Mouse (Mus musculus): ENCODE data around the gene Iars2. TPM values are rescaled to one million over a fixed set of nuclear protein-coding genes. Genes with fewer than 3 reads are reported as not detected.

Iars2 gene
- total and polyA plus RNA-seq, 3 experiments = 39.9 to 43.9 TPM; not detected in 1

GRCm38 (mm10) chr1:185376390-185376789 lies 47.2 kb upstream of the Iars2 start:
- Histone ChIP-seq H3K4me1 (ENCODE audit: control insufficient read depth in 1 of 2, insufficient read depth in 2 of 2, low read length in 2 of 2) (no peaks in the 10 kb centered on the region), H3K9ac (ENCODE audit: control insufficient read depth, low read depth, low read length, poor library complexity, severe bottlenecking) (no peak overlapping the region), H3K4me3 (ENCODE audit: control insufficient read depth in 1 of 2, insufficient read depth in 1 of 2, low read depth in 2 of 2, low read length in 2 of 2) (no peak overlapping the region), H3K9me3 (replicated peaks; ENCODE audit: insufficient read depth, low read length) (no peaks in the 10 kb centered on the region), H3K27me3 (ENCODE audit: control insufficient read depth in 1 of 2, insufficient read depth in 2 of 2, low read length in 2 of 2) (no peaks in the 10 kb centered on the region), H3K79me2 (ENCODE audit: control insufficient read depth, insufficient read depth, low read length, poor library complexity) (peaks cover 2% of the 10 kb centered on the region; the same call in 1 of the 2 replicates), H3K36me3 (ENCODE audit: control insufficient read depth in 1 of 2, insufficient read depth in 2 of 2, low read length in 2 of 2) (peaks cover 0 to 84% of the 10 kb centered on the region in 2 experiments; a peak in 3 of 4 replicates), H3K27ac (ENCODE audit: control insufficient read depth, low read depth, low read length) (no peak overlapping the region)
- DNase-seq (ENCODE audit: low read depth, low spot score) = peak; percentile 36
- TF ChIP-seq MAZ (IDR thresholded peaks at IDR 0.05; ENCODE audit: low read depth, low read length) (no peak), TCF12 (IDR thresholded peaks at IDR 0.05; ENCODE audit: low read depth, low read length) (no peak), NELFE (IDR thresholded peaks at IDR 0.05; ENCODE audit: low read depth, low read length) (no peak), RAD21 (IDR thresholded peaks at IDR 0.05; ENCODE audit: low read depth, low read length) (no peak), JUND (IDR thresholded peaks at IDR 0.05; ENCODE audit: low read depth, low read length) (no peak), USF1 (IDR thresholded peaks at IDR 0.05; ENCODE audit: low read depth, low read length) (no peak), MYC (IDR thresholded peaks at IDR 0.05; ENCODE audit: low read depth, low read length) (no peak), NRF1 (IDR thresholded peaks at IDR 0.05; ENCODE audit: insufficient read depth, low read depth, low read length, poor library complexity, severe bottlenecking) (no peak), GATA1 (IDR thresholded peaks at IDR 0.05; ENCODE audit: low read depth, low read length) (no peak), MAFK (IDR thresholded peaks at IDR 0.05; ENCODE audit: borderline replicate concordance, low read depth, low read length) (no peak), ZC3H11A (IDR thresholded peaks at IDR 0.05; ENCODE audit: low read depth, low read length) (no peak), ZKSCAN1 (IDR thresholded peaks at IDR 0.05; ENCODE audit: low read depth, low read length) (no peak), MYB (IDR thresholded peaks at IDR 0.05; ENCODE audit: low read depth, low read length) (no peak), ELF1 (IDR thresholded peaks at IDR 0.05; ENCODE audit: low read depth, low read length) (no peak), TAL1 (IDR thresholded peaks at IDR 0.05; ENCODE audit: low read length) (no peak), POLR2AphosphoS2 (IDR thresholded peaks at IDR 0.05; ENCODE audit: low read length) (no peak), MEF2A (IDR thresholded peaks at IDR 0.05; ENCODE audit: extremely low read depth, insufficient replicate concordance, low read depth, low read length, poor library complexity, severe bottlenecking) (no peak)

- H3K4me1 ChIP-seq (ENCODE audit: control insufficient read depth in 1 of 2, insufficient read depth in 2 of 2, low read length in 2 of 2) = peaks cover 2 to 7% of the 10 kb centered on the region in 2 experiments; a peak in 2 of 4 replicates
- no peaks in the 10 kb centered on the region for H3K9me3 ChIP-seq (replicated peaks; ENCODE audit: insufficient read depth, low read length)
- TF ChIP-seq NRF1 (IDR thresholded peaks at IDR 0.05; ENCODE audit: insufficient read depth, low read depth, low read length, poor library complexity, severe bottlenecking) (no peak), MYC (IDR thresholded peaks at IDR 0.05; ENCODE audit: low read depth, low read length) (no peak)
- peaks cover 36% of the 10 kb centered on the region for H3K79me2 ChIP-seq (ENCODE audit: control insufficient read depth, insufficient read depth, low read length, poor library complexity)
- H3K4me3 ChIP-seq (ENCODE audit: control insufficient read depth in 1 of 2, insufficient read depth in 1 of 2, low read depth in 2 of 2, low read length in 2 of 2) = no peak overlapping the region
- no peaks in the 10 kb centered on the region for H3K27me3 ChIP-seq (ENCODE audit: control insufficient read depth in 1 of 2, insufficient read depth in 2 of 2, low read length in 2 of 2)
- no peak overlapping the region for H3K9ac ChIP-seq (ENCODE audit: control insufficient read depth, low read depth, low read length, poor library complexity, severe bottlenecking)
- no peak for DNase-seq (ENCODE audit: low read depth, low spot score)
- no peak overlapping the region for H3K27ac ChIP-seq (ENCODE audit: control insufficient read depth, low read depth, low read length)
- peaks cover 26 to 67% of the 10 kb centered on the region in 2 experiments for H3K36me3 ChIP-seq (ENCODE audit: control insufficient read depth in 1 of 2, insufficient read depth in 2 of 2, low read length in 2 of 2)
Observed at GRCm38 (mm10) chr1:185369979-185370378, 40.8 kb upstream of the Iars2 start.

All from MEL (cell line).